Mouse (Mus musculus): ENCODE results near the gene Chic1. TPM values are rescaled to one million over a fixed set of nuclear protein-coding genes. Genes with fewer than 3 reads are reported as not detected.

The Chic1 gene
- polyA plus RNA-seq, 1 experiment from 2014 or later, result 7.4 TPM

DNA sequence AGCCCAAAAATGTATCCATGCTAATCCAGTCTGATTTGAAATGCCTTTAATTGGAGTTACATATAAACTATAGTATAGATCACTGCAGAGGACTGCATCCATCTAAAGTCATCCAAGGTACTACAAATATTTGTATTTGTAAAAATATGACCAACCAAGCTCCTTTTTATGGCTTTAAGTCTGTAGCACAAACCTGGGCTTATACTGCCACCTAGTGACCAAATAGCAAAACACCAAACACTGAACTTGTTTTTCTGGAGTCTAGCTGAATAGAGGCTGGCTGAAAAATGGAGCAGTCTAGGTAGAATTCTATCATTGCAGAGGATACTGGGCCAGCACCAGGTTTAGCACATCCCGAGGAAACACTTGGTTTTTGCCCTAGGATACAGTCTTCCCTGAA lies 84.5 kb downstream of the Chic1 start:
- no peak overlapping the region for H3K27ac ChIP-seq
- no peak for ATAC-seq (ENCODE audit: low FRiP score, low read depth)
- peaks cover 11% of the 10 kb centered on the region; the same call in 1 of the 2 replicates for H3K27me3 ChIP-seq (replicated peaks)
- H3K4me3 ChIP-seq, result no peak overlapping the region
- H3K9ac ChIP-seq, result no peak overlapping the region
- 3% methylated on average over 1 of the region's 1 CpGs for WGBS
- H3K4me2 ChIP-seq (replicated peaks), result no peak overlapping the region
- no peaks in the 10 kb centered on the region for H3K9me3 ChIP-seq
- no peaks in the 10 kb centered on the region for H3K36me3 ChIP-seq
- H3K4me1 ChIP-seq, result no peaks in the 10 kb centered on the region

DNA sequence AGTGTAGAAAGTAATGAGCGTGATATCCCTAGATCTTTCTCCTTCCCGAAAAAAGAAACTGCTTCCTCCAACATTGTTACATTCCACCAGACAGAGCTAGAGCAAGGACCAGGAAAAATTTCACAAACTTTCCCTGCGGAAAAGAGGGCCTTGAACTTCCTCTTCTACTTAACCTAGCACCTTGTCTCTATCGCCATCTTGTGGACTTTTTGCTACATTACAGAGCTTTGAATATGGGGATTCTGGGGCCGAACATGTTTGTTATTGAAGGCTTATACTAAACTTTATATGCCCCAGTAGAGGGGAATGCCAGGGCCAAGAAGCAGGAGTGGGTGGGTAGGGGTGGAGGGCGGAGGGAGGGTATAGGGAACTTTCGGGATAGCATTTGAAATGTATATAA lies 87.5 kb downstream of the Chic1 start:
- peaks cover 21% of the 10 kb centered on the region for H3K27me3 ChIP-seq (replicated peaks)
- no peak overlapping the region for H3K4me3 ChIP-seq
- no peaks in the 10 kb centered on the region for H3K9me3 ChIP-seq
- no peak overlapping the region for H3K4me2 ChIP-seq (replicated peaks)
- H3K4me1 ChIP-seq, result no peaks in the 10 kb centered on the region
- WGBS, result 41% methylated on average over 7 of the region's 7 CpGs
- no peak overlapping the region for H3K9ac ChIP-seq
- H3K36me3 ChIP-seq, result no peaks in the 10 kb centered on the region
- ATAC-seq (ENCODE audit: low FRiP score, low read depth), result no peak
- no peak overlapping the region for H3K27ac ChIP-seq

Other genes with a start within 250 kb of the Chic1 start
- 45.8 and 52.3 TPM in 2 replicates for gene Nap1l2, start 169.8 kb upstream of the Chic1 start, polyA plus RNA-seq (2016; fragmentation: Nextera tagmentation; extraction: Ambion mirVana)
- gene Cdx4, start 35.1 kb upstream of the Chic1 start, polyA plus RNA-seq (2016; fragmentation: Nextera tagmentation; extraction: Ambion mirVana), result not detected in 2 replicates
- gene Tsx, start 58.0 kb downstream of the Chic1 start, polyA plus RNA-seq (2016; fragmentation: Nextera tagmentation; extraction: Ambion mirVana), result 0.26 and 0.49 TPM in 2 replicates
- not detected in 2 replicates for gene Gm26992, start 65.5 kb downstream of the Chic1 start, polyA plus RNA-seq (2016; fragmentation: Nextera tagmentation; extraction: Ambion mirVana)

Data from neural tube, embryonic 12.5 days (tissue).